Mouse (Mus musculus) 3134 (cell line): Measurements from ENCODE around the gene Bmp10.
A peak's percentile ranks its signal among the peaks of the same experiment; 100 is the strongest.
"Not testable (repeated sequence)": the region's sequence is repeated elsewhere in the genome, so short reads cannot be mapped to it uniquely, and the experiment has no call there.

Experiments
- DNase-seq: peaks from one replicate; pipeline ENCODE4 v3.0.0-alpha.2; 2011; ENCODE audit warnings: low spot score; ENCODE audit not compliant: insufficient read length; ENCODE audit errors: extremely low read depth

The Bmp10 gene

GRCm38 (mm10) chr6:87445222-87445621 is 16.4 kb downstream of the Bmp10 start:
- no peak for DNase-seq

DNA sequence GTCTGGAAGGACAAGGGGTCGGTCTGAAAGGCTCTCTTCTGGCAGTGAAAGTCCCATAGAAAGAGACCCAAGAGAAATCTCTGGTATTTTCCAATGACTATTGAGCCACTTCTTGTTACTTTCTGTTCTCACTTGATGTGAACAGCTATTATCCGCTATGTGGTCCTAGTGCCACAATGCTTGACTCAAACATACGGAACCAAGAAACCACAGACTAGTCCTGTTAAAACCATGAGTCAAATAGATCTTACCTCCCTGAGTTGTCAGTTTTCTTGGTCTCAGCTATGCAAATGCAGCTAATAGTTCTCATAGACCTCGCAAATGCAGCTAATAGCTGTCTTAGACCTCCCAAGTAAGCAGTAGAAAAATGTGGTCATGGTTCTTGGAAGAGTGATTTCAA is 18.4 kb downstream of the Bmp10 start:
- no peak for DNase-seq

GRCm38 (mm10) chr6:87449534-87449933 is 20.7 kb downstream of the Bmp10 start:
- no peak for DNase-seq

DNA sequence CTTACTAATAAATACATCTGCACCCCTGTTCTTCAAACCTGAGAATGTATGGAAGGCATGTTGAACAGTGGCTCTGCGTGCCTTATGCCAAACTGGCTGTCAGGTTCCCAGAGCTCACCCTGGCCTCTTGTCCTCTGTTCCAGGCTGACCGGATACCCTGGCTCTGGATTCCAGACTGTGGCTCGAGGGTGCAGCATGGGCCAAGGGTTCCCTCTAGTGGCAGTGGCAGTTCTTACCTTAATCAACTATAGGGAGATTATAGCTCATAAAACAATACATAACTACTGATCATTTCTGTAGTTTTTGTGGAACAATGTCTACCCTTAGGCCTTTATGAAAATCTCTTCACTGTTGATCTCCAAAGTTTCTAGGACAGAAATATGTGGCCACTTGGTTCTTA is 22.2 kb downstream of the Bmp10 start:
- DNase-seq = no peak

- no peak for DNase-seq
Measured at GRCm38 (mm10) chr6:87451771-87452170, 23.0 kb downstream of the Bmp10 start.

DNA sequence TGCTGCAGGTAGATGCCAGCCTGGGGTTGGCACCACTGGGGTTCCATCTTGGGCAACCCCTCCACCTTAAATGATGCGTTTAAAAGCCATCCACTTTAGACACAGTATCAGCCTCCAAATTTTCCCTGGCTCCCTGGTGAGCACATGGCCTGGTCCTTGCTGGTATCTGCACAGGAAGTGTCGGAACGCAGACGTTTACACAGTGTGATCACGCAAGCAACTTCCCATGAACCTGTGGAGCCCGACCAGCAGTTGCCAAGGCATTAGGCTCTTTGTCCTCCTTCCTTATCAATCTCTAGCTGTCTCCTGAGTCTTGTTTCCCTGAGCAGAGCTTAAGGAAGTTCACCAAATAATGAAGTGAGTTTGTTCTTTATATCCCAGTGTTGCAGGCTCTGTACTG is 26.7 kb downstream of the Bmp10 start:
- DNase-seq = no peak

- DNase-seq = peak; percentile 39
Measured at GRCm38 (mm10) chr6:87466221-87466620, 37.4 kb downstream of the Bmp10 start.

GRCm38 (mm10) chr6:87467373-87467772 is 38.6 kb downstream of the Bmp10 start:
- no peak for DNase-seq

- DNase-seq = no peak
Measured at GRCm38 (mm10) chr6:87468372-87468771, 39.6 kb downstream of the Bmp10 start.

- DNase-seq = not testable (repeated sequence)
Measured at GRCm38 (mm10) chr6:87470098-87470497, 41.3 kb downstream of the Bmp10 start.

DNA sequence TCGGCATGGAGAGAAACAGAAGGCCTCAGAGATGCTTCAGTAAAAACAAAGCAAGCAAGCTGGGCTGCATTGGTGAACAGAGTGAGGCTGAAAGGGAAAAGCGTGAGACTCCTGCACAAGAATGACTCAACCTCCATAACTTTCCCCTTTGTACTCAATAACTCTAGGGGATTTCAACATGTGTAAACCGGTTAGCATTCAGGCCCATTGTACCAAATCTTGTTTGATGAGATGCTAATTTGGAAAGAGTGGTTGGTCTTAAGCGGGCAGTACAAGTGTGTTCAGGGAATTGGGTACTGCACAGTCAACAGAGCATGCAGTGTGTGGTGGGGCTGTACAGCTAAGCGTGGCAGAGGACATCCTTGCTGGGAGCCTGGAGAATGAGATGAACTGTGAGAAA is 46.4 kb downstream of the Bmp10 start:
- DNase-seq = no peak

DNA sequence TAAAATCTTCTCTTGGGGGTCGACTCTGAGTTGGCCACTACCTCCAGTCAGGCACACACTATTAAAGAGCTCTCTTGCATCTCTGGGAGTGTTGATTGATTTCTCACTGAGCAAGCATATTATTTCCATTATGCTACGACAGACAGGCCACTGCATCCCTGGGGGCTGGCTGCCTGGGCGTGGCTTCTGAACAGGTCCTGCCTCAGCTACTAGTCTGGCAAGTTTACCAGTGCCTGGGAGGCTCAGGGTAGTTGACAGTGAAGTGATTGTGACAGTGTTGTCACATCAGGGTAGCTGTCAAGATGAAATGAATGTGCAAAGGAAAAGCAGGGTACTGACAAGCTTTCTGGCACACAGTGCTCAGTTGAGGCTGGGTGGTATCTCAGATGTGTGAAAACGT is 50.1 kb downstream of the Bmp10 start:
- no peak for DNase-seq

- no peak for DNase-seq
Measured at GRCm38 (mm10) chr6:87479291-87479999, 50.7 kb downstream of the Bmp10 start.

DNA sequence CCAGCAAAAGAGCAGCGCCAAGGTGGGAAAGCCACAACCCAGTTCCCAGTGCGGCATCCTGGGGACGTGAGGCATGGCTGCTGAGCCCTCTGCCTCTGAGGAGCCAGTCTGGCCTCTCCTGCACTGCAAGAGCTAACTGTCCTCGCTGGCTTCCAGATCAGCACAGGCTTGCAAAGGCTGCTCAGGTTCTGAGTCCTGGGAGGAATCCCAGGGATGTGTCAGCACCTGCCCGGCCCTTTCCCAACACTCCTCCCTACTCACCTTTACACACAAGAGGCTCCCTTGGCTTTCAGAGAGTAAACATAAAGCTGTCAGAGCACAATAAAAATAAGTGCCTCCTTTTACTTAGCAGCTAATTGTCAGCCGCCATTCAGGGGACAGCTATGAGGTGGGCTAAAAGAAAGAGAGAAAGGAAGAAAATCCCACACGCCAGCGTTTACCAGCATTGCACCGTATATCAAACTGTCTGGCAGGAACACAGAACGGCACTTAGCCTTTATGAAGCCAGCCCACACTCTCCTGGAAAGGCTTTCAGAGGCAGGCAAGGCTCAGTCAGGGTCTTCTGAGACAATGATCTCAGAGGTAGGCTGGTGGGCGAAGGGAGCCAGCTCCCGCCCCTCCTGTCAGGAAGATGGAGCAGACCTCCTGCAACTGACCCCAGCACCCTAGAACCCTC is 54.6 kb downstream of the Bmp10 start:
- DNase-seq = no peak

GRCm38 (mm10) chr6:87483900-87484289 is 55.1 kb downstream of the Bmp10 start:
- DNase-seq = no peak

GRCm38 (mm10) chr6:87484806-87485205 is 56.0 kb downstream of the Bmp10 start:
- no peak for DNase-seq
